Mouse (Mus musculus) MEL-GATA-1-ER (cell line): ENCODE results near the gene Syt8.

Source experiments
- DNase-seq: peaks from one replicate; pipeline ENCODE4 v3.0.0-alpha.2; 2012; ENCODE audit warnings: low read depth; ENCODE audit errors: extremely low read depth

Syt8 gene

DNA sequence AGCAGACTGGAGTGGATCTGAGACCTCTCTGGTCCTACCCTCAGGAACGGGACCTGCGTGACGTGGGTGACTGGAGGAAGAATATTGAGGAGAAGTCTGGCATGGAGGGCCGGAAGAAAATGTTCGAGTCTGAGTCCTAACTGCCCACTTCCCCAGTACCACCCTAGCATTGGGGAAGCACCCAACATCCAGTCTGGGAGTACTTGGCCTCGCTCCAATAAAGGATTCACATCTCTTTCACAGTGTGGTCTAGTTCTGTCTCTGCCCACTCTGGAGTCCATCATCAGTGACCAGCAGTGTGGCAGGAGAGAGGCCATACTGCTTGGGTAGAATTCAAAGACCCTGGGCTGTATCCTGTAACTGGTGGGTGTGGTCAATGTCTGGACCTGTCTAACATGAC is 9.5 kb downstream of the Syt8 start:
- no peak for DNase-seq

- DNase-seq: no peak
Observed at GRCm38 (mm10) chr7:142445324-142445723, 10.7 kb downstream of the Syt8 start.

GRCm38 (mm10) chr7:142446264-142446663 is 11.6 kb downstream of the Syt8 start:
- DNase-seq: no peak

GRCm38 (mm10) chr7:142449038-142449617 is 14.5 kb downstream of the Syt8 start:
- no peak for DNase-seq

GRCm38 (mm10) chr7:142454706-142455105 is 20.1 kb downstream of the Syt8 start:
- no peak for DNase-seq

- no peak for DNase-seq
Observed at GRCm38 (mm10) chr7:142455251-142455650, 20.6 kb downstream of the Syt8 start.

- no peak for DNase-seq
Observed at GRCm38 (mm10) chr7:142456806-142457205, 22.2 kb downstream of the Syt8 start.

GRCm38 (mm10) chr7:142457227-142457811 is 22.7 kb downstream of the Syt8 start:
- DNase-seq: no peak

DNA sequence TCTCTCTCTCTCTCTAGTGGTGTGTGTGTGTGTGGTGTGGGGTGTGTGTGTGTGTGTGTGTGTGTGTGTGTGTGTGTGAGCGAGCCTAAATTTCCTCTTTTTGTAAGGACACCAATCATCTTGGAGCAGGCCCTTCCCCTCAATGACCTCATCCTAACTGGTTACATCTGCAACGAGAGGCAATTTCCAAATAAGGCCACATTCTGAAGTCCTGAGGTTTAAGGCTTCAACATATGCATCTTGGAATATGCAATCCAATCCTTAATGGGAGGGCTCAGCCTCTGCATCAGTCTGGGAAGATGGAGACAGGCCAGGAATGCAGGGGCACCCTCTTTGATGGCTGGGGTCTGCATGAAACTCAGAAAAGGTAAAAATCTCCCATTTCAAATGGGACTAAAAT is 23.4 kb downstream of the Syt8 start:
- no peak for DNase-seq

GRCm38 (mm10) chr7:142458676-142459298 is 24.1 kb downstream of the Syt8 start:
- no peak for DNase-seq

DNA sequence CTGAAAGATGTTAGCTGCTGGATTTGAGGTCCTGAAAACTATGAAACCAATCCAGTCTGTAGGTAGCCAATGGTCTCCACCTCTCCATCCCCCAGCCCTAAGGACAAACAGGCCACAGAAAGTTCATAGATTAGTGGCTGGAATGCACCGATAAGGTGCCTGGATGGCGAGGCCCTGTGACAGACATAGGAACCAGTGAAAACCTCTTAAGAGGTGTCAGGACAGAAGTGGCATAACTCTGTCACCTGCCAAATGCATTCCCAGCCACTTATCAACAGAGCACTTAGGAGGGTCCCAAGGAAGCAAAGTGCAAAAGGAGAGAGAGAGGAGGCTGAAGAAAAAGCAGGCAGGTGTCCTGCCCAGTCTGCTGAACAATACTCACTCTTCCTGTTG is 24.6 kb downstream of the Syt8 start:
- no peak for DNase-seq

DNA sequence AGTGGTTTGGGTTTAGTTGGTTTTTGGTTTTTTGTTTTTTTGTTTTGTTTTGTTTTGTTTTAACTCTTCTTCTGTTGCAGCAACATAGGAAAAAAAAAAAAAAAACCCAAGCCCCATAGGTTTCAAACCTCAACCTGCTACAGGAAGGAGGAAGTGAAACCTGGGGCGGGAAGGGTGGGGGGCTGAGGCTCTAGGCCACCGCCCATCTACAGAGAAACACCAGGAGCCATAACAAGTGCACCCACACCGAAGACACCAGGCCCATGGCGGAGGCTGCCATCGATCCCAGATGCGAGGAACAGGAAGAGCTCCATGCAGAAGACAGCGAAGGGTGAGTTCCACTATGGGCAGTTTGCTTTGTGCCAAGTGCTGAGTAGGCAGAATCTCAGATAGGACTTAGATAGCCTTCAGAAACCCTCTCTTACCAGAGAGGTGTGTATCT is 26.0 kb downstream of the Syt8 start, which contains the start of gene Lsp1:
Gene Lsp1 (plus strand): TSS at position 174 of the 442 bp plus-strand sequence.
- DNase-seq: no peak

DNA sequence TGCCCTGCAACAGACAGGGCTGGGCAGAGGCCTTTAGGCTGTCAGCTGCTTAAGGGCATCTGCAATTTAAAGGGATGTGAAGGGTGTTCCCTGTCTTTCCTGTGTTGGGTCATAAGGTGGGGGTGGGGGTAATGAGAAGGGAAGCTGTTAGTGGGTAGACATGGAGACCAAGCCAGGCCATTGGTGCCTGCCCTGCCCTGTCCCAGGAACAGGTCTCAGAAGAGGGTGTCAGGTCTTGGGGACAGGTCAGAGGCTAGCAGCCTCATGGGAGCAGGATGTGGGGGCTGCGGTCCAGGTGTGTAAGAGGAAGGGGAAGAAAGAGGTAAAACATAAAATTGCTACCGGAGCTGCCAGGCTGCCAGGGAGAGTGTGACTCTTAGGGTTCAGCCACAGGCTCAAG is 26.8 kb downstream of the Syt8 start:
- DNase-seq: no peak

GRCm38 (mm10) chr7:142462190-142462589 is 27.5 kb downstream of the Syt8 start:
- no peak for DNase-seq

- no peak for DNase-seq
Observed at GRCm38 (mm10) chr7:142462594-142463078, 28.0 kb downstream of the Syt8 start.

DNA sequence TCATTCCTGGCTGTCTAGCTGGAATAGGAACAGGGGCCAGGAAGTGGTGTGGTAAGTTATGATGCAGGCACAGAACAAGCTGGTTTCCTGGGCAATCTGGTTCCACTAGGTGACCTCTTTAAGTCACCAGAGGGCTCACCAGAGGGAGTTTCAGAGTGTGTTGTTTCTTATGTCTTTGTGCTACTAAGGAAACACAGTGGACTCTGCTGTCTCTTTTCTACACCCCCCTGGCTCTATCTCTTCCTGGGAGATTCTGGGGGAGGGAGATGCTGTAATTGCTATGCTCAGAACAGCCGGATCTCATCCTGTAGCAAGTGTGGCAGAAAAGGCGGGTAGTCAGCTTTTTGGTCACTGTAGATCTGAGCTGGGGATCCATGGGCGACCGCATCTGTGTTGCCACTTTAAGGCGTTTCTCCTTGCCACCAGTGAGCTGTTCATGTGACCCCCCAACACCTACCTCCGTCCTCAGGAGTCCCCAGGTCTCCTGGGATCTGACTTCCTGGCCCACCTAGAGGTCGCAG is 35.6 kb downstream of the Syt8 start:
- DNase-seq: no peak

- DNase-seq: no peak
Observed at GRCm38 (mm10) chr7:142470808-142471413, 36.3 kb downstream of the Syt8 start.

- no peak for DNase-seq
Observed at GRCm38 (mm10) chr7:142471414-142471861, 36.8 kb downstream of the Syt8 start.

DNA sequence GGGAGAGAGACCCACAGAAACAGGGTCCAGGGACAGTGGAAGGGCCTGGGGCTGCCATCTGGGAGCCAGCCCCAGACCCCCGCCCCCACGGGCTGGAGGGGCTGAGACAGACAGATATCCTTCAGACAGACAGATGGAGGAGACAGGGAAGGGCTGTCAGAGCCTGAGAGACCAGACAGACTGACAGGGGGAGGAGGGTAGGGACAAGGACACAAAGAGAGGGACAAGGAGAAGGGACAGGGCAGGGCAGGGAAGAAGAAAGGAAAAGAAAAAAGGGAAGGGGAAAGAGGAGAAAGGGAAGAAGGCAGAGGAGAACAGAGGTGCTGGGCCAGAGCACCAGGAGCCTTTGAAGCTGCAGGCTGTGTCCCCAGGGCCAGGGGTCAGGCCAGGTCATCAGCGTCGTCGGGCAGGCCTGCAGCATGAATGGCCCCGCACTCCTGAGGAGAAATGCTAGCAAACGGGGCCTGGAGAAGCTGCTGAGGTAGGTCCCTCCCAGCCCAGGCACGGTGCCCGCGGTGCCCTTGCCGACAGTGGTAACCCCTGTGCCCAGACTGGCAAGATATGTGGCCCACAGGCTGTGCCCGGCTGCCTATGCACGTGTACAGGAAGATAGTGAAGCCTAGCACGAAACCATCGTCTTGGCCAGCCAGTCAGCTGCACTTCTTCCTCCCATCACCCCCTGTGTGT is 37.4 kb downstream of the Syt8 start:
- DNase-seq: no peak

DNA sequence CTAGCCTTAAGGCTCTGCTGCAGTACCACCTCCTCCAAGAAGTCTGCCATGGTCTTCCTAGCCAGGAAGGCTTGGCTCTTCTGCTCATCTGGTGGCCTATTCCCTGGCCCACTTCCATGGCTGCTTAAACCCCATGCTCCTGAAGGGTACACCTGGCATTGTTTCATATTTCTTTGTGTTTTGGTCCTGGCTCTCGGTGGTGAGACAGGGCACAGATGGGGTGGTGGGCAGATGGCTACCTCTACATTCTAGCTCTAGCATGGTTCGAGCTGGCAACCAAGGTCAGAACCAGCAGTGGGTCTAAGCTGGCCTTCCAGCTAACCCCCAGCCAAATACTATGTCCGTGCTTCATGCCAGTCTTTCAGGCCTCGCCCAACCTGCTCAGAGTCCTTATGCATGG is 38.3 kb downstream of the Syt8 start:
- DNase-seq: no peak

GRCm38 (mm10) chr7:142473476-142473875 is 38.8 kb downstream of the Syt8 start:
- DNase-seq: no peak
